Mouse (Mus musculus) heart, postnatal 0 days (tissue): ENCODE results near the gene Bmi1.

ENCODE experiments used
- CTCF ChIP-seq: IDR thresholded peaks from 2 replicates; pipeline ENCODE4 v1.5.1; 2016; ENCODE audit warnings: antibody characterized with exemption, control low read depth, low read depth
- EP300 ChIP-seq: IDR thresholded peaks from 2 replicates; pipeline ENCODE4 v1.6.1; 2016; ENCODE audit warnings: antibody characterized with exemption, low read depth

DNA sequence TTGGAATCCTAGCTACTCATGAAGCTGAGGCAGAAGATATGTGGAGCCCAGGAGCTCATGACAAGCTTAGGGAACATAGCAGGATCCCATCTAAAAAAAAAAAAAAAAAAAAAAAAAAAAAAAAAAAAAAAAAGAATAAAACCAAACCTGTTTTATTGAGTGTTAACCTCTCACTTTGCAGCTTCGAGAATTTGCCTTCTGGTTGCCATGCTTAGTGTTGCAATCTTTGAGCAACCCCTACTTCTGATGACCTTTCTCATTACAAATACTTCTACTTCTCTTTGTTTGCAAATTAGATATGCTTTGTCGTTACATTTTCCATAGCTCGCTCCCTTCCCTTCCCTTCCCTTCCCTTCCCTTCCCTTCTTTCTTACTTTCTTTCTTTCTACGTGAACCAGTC, 28.3 kb upstream of the Bmi1 start:
- TF ChIP-seq CTCF: no peak
- TF ChIP-seq EP300: no peak
